Mouse (Mus musculus) testis, postnatal 14 days (tissue): ENCODE measurements around the gene Atp12a.
A peak's percentile ranks its signal among the peaks of the same experiment; 100 is the strongest.

Experiments used
- DNase-seq: peaks from one replicate; pipeline ENCODE4 v3.0.0; 2021; ENCODE audit warnings: low spot score

Gene Atp12a

DNA sequence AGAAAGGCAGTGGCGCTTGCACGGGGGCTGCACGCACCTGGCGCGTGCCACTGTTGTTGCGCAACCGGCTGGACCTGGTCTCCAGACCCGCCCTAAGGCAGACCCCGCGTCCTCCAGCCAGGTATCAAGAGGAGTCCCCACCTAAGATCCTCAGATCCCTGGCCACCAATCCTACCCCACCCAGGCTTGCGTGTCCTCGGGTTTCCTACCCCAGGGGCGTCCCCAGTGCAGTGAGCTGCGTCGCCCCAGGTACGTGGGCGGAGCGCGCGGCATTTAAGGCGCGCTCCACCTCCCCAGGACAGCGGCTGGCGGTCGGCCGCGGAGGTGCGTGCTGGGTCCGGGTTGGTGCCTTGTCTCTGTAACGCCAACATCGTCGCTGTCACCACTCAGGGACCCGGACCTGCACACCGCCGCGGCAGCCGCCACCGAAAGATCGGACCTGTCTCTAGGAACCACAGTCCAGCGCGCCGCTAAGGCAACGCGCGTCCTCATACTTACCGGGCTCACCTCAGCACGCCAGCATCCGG, at the start of gene Atp12a:
TSS of gene Atp12a (plus strand) at position 358 of the 527 bp plus-strand sequence.
- DNase-seq = peak; percentile 19

DNA sequence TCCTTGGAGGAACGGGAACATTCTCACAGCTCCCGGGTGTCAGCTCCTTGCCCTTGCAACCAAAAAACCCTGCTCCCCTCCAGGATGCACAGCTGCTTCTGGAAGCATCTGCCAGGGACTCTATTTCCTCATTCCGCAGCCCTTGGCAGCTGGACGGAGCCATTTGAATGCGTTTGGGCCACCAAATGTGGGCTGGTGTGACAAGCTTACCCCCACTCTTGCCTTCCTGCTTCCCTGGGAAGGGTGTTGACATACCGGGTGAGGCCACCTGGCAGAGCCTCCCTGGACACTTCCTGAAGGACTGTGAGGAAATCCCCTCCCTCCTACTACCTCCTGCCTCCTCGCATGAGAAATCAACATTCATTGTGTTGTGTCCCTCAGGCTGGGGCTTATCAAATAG, 49.3 kb upstream of the Atp12a start:
- no peak for DNase-seq

DNA sequence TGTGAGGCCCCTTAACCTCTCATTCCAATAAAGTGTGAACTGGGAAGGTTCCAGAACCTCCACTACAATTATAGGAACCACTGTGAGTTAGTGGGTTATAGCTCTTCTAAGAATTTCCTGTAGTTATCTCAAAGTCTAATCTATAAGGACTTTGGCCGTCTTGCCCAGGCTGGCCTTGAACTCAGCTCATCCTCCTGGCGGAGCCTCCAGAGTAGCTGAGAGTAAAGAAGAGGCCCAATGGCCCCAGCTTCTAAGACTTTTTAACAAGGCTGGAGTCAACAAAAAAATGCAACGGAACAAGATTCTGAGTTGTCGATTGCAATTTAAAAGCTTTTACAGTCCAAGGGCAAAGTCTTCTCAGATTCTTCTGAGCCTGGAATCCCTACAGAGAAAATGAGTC, 48.5 kb upstream of the Atp12a start:
- DNase-seq = no peak

DNA sequence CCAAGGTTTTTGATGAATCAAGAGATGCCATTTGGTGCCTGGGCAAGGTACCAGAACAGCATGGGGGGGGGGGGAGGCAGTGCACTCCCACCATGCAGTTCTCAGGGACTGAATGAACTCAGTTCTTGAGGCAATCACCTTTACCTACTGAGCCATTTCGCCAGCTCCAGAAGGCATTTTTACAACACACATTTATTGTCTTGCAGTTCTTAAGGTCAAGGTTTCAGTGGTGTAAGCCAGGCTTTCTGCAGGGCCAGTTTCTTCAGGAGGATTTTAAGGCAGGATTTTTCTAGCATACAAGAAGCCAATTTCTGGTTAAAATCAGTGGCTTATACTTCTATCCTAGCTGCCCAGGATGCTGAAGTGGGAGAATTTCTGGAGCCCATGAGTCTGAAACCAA, 41.9 kb upstream of the Atp12a start:
- no peak for DNase-seq

DNA sequence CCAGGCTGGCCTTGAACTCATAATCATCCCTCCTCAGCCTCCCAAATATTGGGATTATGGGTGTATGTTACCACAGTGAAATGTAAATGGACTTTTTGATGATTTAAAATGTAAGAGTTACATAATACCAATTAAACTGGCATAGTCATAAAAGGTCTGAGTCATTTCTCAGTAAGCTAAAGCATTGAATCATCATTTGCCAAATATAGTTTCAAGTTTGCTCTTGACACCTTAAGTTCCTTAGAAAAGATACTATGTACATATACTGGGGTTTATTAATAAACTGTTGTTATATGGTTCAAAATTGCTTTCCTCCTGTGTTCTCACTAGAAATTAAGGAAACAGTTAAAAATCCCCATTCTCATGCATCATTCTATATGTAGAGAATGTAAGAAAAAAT, 39.8 kb upstream of the Atp12a start:
- DNase-seq = no peak

DNA sequence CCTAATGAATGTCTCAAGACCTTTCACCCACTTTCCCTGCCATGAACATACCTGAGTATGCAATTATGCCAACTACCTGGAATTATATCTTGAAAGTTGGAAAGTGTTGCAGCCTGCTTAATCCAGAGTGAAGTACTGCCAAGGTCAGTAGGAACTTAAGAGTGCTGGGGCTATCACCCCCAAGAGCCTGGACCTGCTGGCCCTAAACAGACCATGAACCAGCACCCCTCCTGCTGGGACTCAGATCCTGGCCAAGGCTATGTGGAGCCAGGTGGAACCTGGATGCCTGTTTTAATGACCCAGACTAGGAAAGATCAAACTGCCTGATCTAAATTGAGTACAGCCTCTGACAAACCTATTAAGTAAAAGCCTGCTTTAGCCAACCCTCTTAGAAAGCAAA, 31.2 kb upstream of the Atp12a start:
- no peak for DNase-seq

DNA sequence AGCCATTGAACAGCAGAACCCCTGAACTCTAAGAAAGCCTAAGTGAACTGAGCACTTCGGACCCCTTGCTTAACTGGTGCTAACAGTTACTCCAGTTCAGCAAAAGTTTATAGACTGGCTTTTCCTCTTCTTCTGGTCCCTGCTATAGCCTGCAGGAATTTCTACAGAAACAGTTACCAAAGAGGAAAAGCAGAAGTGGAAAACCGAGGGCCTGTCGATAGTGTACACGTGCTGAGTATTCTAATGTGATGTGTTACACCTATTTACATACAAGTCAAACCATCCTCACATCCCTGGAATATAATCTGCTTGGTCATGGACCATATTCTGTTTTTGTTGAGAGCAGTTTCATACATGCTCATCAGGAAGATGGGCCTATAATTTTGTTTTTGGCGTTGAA, 30.4 kb upstream of the Atp12a start:
- DNase-seq = no peak

DNA sequence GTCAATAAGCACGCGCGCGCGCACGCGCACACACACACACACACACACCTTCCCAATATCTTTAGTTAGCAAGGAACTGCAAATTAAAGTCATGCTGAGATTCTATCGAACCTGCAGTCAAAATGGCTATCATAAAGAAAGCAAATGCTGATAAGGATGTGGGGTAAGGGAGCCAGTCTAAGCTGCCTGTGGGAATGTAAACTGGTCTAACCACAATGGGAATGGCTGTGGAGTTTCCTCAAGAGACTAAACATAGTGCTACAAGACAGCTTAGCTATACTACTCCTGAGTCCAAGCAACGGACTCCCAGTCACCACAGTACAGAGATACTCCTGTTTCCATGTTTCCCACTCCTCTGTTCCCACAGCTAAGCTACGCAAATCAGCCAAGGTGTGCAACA, 28.8 kb upstream of the Atp12a start:
- DNase-seq = no peak

DNA sequence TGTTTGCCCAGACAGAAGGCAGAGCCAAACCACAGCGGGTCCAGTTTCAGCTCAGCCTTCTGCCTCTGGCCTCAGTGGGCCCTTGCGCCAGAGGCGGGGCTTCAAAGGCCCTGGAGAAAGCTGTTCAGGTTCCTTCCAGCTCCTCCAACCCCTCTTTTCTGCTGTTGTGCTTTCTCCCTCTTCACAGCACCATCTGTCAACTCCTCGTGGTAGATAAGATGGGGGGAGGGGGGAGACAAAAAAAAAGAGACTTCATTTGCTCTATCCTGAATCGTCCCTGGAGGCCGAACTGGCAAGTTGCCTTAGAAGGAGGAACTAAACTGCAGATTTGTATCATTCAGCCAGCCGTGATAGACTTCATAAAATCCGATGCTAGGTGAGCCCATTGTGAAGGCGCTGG, 27.8 kb upstream of the Atp12a start:
- DNase-seq = no peak

DNA sequence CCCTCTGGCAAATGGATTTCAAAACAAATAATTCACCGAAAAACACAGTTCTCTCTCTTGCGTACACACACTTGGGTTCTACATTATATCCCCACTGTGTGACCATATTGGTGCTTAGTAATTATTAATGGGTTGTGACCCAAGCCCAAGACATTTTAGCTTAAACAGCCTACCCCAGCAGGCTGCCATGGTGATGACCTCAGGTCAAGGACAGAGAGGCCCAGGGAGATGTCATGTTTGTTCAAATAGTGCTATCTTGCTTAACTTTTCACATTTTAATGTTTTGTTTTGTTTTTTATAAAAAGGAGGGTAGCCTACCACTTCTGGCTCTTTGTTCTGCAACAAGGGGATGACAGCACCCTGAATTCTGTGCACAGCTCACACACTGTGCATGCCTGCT, 27.2 kb upstream of the Atp12a start:
- no peak for DNase-seq

DNA sequence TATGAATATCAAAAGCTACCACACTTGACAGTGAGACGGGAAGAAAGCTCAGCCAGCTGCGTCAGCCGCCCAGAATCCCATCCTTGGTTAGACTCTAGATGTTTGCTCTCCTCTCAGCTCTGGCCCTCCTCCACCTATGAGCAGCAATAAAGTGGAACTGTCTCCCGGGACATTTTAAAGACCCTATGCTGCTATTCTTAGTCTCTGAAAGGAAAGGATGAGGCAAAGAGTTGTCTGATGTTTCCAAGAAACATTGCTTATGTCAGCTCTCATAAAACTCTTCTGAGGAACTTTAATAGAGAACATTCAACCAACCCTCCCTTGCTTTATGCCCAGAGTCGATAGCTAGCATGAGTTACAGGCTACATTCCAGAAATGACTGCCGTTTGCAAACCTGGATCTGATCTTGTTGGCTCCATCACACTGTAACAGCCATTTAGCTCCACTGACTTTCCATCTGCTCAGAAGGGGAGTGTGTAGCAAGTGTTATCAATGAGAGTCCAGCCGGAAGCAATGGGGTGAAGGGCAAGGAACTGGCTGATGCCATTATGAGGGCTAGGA, 25.9 kb upstream of the Atp12a start:
- DNase-seq = no peak

DNA sequence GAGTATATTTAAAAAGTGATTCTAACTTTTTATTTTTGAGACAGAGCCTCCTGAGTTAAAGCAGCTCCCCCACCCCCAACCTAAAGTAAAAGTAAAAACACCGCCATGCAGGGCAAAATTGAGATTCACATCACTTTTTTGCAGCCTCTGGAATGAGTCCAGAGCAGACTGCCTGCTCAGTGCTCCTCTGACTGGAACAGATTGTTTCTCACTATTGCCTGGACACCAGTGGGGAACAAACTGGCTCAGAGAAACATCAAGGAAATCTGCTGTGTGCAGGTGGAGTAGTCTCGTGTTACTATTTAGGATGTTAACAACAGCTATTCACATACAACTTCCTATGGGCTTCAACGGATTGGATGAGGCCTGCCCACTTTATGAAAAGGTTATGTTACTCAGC, 16.2 kb upstream of the Atp12a start:
- DNase-seq = no peak

DNA sequence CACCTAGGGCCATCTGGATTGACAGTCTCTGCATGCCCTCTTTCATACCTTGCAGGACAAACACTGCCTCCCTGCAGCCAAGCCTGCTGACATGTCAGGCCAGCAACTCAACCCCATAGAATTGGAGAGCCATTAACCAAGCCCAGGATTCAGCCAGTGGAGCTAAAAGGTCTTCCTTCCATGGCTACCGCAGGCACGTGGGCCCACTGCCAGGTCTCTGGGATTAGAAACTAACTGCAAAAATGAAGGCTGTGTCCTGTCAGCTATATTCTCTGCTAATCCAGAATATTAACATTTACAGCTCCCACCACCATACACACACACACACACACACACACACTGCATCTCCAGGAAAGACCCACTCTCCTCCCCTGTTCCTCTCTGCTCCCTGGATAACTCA, 15.3 kb upstream of the Atp12a start:
- DNase-seq = no peak

DNA sequence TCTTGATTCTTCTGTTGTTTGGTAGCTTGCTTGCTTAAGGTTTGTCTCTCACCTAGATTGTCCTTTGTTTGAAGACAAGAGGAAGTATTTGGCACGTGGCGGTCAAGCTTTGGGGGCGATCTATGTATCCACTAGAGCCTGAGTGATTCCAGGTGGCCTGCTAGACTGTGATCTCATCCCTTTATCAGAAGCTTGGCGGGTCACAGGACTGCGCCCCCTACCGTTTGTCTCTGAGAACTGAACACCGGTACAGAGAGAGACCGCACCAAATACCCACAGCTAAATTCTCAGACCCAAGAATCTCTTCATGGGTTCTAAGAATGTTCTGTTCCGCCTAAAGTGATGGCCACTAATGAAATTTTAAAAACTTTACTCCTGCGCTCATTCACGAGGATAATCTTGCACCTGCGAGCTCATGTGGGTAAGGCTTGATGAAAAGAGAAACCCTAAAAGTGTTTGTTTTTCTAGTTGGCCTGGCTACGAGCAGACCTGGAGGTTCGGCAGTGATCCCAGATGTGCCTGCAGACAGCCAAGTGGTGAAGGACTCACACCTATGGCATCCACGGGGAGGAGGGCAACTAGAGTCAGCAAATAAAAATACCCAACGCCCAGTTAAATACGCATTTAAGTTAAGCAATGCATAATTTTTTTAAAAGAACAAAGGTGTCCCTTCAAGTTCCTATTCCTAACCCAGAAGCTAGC, 12.8 kb upstream of the Atp12a start:
- DNase-seq = peak; percentile 62

DNA sequence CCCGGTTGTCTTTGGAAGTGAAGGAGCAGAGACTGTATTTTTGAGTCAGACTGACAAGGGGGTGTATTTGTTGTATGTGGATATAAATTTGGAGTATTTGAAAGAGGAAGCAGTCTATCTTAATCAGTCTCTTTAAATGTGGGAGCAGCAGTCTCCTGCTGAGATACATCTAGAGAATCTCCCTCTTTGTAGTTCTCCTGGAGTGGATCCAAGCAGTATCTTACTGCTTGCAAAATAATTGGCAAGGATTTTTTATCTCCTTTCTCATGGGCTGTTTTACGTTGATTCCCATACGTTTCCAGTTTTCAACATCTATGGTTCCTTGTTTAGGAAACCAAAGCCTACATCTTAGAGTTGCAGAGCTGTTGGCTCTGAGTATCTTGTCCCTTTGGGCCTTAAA, 10.1 kb upstream of the Atp12a start:
- DNase-seq = no peak

DNA sequence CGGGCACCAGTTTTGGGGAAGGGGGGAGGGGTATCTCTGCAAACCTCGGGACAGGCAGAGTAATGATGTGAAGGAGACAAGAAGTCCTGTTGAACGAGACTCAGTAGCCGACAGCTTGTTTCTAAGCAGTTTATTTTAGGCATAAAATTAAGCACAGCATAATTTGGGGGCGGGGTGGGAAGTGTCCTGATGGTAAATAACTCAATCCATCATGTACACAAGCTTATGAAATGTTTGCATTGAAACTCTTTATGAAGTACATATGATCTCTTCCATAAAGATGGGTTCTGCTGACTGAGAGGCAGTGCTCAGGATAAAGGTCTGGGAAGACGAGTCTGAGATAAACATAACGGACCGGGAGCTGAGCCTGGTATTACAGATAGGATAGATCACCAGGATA, 9.5 kb upstream of the Atp12a start:
- no peak for DNase-seq

DNA sequence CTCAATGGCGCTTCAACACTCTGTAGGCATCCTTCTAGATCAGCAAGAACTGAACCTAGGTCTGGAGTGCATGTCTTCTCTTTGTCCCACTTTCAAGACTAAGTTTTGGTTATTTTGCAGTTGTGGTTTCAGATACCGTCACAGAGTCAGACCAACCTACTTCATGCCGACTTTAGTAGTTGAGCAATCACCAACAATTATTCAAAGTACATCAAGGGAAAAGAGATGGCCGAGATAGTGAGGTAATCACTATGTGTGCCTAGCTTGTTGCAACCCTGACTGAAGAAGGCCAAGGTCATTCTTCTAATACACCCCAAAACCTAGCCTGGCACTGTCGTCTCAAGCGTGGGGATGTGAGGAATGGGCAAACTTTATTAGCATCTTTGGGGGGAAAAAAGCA, 8.7 kb upstream of the Atp12a start:
- no peak for DNase-seq

DNA sequence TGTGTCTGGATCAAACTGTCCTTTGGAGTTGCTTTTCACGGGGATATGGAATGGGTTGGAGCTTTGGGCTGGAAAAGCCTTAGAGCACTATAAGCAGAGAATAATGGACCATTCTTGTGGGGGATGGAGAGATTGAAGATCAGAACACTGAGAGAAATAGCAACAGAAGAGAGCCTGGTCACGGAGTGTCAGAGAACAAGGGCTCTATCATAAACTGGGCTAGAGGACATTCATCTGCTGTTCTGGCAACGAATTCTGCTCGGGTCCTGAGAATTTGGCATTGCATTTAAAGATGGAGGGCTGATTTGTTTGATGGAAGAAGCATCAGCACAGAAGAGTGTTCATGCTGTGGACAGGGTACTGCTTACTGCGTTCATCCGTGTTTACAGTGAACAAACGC, 6.4 kb upstream of the Atp12a start:
- no peak for DNase-seq

DNA sequence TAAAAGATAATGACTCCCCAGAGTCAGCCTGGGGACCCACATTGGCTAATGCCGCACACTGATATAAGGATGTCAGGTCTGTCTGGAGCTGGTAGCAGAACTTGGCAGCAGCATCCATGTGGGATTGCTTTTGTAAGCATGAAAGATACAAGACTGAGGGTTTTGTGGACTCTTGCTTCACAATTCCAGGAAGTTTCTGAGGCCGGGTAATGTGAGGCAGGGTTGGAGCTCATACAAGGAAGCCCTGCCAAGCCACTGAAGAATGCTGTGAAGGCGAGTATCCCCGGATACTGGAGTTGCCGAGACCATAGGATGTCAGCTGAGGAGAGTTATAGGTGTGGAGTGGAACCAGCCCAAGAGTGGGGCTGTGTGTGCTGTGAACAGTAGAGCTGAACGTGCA, 5.7 kb upstream of the Atp12a start:
- no peak for DNase-seq

DNA sequence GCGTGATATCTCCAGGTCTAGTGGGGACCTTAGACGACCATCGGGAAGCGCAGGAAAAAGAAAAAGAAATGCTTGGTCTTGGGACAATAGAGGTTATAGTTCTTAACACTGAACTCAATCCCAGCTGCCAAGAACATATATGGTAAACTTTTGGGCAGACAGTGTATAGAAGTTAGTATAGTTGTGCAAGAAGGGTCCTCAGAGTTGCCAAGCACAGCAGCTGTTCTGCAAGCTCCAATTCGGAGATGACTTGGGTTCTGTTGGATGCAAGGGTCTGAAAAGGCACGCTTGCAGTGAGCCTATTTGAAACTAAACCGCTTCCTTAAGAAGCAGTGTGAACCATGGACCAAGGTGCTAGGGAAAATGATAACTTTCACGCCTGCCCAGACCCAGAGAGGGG, 424 bp downstream of the Atp12a start:
- no peak for DNase-seq

DNA sequence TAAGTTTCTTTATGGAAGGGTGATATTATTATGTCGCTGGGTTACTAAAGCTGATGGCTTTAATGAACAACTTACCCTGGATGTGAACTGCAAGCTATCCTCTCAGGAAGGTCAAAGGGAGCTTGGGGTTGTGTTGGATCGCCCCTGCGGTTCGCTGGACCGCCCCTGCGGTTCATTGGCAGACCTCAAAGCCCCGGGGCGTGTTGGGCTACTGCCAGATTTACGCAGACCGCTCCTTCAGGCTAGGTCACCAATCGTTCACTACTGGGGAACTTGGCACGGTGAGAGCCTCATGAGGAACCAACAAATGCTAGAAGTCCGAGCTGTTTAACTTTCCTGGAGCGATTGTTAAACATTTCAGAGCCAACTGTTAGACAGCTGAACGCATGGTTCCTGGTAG, 1.8 kb downstream of the Atp12a start:
- no peak for DNase-seq

DNA sequence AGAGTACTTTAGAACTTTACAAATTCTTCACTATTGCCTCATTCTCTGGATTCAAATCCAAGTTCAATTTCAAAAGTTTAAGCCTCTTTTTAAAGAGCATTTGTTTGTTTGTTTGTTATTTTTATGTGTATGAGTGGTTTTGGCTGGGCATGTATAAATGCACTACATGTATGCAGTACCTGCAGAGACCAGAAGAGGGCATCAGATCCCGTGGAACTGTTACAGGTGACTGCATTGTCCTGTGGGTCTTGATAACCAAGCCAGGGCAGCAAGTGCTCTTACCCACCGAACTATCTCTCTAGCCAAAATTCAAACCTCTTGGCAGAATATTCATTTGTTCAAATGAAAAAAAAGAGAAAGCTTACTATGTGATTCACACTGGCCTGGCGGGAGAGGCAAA, 4.0 kb downstream of the Atp12a start:
- no peak for DNase-seq

DNA sequence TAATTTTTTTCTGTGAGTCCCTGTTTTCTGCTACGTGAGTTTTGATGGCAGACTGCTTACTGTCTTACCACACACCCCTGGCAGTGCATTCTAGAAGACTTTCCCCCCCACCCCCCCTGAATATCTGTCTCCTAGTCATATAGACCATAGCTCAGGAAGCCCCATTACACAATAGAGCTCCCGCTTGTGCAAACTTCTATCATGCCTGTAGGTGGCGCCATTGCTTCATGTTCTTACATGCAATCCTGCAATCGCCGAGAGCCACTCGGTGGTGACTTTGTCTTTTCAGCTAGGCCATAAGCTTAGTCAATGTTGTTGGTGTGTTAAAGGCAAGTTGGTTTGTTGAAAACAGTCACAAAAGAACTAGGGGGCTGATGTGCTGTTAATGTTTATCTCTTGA, 10.9 kb downstream of the Atp12a start:
- DNase-seq = peak; percentile 71

DNA sequence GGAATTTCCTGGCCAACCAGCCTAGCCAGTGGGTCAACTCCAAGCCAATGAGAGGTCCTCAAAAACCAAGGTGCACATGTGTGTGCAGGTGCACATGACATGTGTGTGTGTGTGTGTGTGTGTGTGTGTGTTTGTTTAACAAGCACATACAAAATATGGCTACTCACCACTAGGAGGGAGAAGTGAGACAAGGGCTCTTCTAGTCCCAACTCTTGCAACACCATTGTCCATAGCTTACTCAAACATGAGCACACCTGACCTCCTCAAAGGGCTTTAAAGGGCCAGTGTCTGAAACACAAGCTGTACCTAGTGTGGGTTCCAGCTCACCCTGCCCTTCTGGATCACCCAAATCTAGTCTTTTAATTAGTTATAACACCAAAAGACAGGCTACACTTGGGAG, 12.9 kb downstream of the Atp12a start:
- no peak for DNase-seq
